Mouse (Mus musculus) layer of hippocampus, adult 8-10 months (tissue): ENCODE results near the gene Slc22a3. TPM values are rescaled to one million over a fixed set of nuclear protein-coding genes. Genes with fewer than 3 reads are reported as not detected.

Experiments used
- DNase-seq, 2 experiments: peaks; one replicate each; pipeline ENCODE4 v3.0.0; 2022; ENCODE audit warnings: low spot score in 2 of 2
- total RNA-seq, 4 experiments: library from RNA; stranded (reverse); gene quantifications; 2 replicates each; pipeline ENCODE4 v1.2.4; 2022

Slc22a3 gene
- total RNA-seq, 4 experiments from 2014 or later, result 0.38 to 0.64 (median 0.59) TPM

DNA sequence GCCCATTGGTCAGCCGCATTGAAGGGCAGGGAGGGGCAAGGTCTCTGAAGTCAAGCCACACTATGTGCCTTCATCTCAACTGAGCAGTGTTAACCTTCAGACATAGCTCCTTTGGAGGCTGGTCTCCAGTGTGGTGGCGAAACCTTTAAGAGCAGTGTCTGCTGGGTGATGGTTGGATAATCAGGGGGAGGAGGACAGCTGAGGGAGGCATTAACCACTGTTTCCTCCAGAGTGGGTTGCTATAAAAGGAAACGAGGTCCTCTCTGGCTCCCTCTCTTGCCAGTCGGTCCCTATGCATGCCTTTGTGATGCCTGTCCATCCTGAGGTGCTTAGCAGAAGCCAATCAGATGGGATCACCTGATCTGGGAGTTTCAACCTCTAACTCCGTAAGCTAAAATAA lies 38.8 kb downstream of the Slc22a3 start:
- no peak for DNase-seq

DNA sequence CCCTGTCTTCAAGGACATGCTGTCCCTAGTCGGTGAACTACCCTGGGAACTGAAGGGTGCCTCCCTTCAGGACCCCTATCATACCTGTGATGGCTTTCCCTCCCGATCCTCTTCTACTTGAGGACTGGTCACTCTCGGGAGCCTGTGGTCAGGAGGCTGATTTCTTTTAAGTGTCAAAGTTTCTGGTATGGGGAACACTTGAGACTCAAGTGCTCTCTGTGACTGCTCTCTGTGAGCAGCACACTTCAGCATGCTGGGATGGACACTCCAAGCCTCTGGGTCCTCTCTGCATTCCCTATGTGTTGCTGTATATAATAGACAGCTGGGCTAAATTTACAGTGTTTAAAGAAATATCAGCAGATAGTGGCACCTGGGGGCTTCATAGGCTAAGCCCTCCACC lies 39.9 kb downstream of the Slc22a3 start:
- DNase-seq, result no peak

DNA sequence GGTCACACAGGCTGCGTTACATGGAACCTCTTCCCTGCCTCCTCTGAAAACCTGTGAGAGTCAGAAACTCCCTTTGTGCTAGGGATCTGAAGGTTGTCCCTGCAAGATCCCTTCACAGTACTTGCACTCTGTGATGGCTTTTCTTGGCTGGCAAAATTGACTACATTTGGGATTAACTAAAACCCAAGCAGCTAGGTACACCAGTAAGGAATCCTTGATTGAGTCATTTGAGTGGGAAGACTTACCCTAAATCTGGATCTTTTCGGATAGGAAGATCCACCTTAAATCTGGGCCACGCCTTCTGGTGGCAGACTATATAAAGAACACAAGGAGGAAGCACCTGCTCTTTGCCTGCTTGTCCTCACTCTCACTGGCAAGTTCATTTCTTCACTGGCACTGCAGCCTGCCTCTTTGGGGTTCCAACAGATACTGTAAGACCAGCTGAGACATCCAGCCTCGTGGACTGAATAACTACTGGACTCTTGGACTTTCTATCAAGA lies 41.0 kb downstream of the Slc22a3 start:
- no peak for DNase-seq

DNA sequence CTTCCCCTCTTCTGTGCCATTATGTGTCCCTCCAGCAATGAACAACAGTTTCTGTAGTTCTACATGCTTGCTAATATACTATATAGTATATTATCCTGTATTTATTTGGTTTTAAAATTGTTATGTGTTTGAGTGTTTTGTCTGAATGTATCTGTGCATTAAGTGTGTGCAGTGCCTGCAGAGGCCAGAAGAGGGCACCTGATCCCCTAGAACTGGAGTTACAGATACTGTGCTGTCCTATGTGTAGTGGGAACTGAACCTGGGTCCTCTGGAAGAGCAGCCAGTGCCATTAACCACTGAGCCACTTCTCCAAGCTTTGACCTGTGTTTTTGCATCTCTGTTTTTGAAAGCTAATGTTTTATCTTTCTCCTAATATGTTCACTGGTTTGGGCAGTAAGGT lies 46.3 kb downstream of the Slc22a3 start:
- DNase-seq, result no peak

DNA sequence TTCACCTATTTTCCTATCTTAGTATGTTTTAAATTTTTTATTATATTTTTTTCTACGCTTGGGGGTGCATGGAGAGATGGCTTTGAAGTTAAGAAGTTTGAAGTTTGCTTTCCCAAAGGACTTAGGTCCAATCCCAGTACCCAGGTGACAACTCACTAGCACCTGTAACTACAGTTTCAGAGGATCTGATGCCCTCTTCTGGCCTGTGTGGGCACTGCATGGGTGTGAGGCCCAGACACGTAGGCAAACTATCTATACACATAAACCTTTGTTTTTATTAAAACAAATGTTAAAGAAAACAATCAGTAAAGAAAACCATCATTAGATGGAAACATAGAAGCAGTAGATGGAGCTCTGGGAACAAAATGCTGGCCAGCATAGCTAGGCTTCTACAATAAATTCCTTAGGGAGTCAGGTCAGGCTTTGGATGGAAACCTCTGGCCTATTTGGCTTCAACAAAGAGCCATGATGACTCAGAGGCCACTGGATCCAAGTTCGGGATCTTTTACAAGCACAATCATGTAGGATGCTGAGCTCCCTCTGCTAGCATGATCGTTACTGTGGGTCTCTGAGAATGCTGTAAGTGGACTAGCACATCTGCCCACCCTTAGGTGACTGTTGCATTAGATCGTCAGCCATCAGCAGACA lies 52.2 kb downstream of the Slc22a3 start:
- no peak for DNase-seq

DNA sequence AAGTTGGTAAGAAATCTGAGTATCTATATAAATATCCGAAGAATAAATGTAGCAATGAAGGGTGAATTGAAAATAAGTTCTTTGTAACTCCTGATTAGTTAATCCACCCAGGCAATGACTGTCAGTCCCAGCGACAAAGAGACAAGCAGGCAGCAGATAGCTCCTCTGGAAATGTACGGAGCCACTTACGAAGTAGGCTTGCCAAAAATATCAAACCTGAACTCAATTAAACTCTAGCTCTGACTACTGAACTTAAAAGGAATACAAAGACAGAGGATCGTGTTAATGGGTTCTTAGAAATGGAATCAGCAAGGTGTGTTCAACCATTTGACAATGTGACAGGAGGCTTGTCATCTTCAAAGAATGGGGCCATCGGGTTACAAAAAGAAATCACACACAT lies 53.8 kb downstream of the Slc22a3 start:
- no peak for DNase-seq

DNA sequence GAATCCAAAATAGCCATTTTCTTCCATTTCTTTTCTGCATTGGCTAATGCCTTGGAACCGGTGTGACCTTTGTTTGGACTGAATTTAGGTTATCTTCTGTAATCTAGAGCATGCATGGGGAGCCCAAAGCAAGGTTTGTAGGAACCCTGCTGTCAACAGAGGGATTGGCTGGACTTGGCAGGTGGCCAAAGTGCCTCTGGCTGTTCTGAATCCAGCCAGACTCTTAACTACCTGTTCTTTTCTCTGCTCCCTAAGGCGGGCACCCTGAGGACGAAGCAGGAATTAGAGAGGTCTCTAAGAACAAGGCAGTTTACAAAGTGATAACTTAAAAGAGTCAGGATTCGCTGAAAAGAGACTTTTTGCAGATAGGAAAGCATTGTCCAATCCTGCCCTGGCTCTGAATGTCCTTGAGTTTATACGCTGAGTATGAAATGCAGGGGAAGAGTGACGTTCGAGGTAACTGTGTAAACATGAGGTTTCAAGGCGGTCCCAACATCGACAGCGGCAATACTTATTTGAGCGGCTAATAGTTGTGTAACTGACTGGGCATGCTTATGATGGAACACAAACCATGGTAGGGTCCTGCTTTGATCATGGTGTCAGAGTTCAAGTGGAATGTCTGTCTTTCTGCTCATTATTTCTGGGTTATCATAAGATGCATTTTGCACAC lies 54.5 kb downstream of the Slc22a3 start:
- DNase-seq, result no peak

DNA sequence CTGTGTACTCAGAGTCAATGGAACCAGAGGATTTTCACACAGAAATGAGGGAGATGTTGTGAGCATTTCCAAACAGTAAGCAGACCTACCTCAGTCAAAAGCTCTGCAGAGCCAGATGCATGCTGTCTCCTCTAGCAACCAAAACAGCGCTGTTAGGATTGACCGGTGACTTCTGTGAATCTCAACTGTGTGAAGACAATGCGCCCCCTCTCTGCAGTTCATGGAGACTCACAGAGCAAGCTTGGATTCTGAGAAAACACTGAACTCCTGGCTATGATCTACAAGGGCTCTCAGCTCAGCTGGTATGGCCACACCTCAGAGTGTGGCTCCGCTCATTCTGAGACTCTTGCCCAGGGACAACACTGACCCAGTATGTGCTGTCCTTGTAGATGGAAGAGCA lies 56.3 kb downstream of the Slc22a3 start:
- no peak for DNase-seq

DNA sequence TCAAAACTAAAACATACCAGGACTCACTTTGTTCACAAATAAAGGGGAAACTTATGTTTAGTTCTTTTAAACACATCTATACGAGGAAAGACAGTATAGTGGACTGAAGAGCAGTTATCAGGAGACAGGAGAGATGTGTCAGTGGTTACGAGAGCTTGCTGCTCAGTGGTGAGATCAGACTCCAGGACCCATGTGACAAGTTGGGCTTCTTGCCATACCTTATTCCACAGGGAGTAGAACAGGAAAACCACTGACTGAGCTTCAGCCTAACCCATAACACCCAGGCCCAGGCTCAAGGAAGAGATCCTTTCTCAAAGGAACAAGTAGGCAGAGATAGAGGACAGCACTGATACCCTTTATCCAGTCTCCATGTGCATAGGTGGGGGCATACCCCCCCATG lies 62.9 kb downstream of the Slc22a3 start:
- DNase-seq, result no peak

DNA sequence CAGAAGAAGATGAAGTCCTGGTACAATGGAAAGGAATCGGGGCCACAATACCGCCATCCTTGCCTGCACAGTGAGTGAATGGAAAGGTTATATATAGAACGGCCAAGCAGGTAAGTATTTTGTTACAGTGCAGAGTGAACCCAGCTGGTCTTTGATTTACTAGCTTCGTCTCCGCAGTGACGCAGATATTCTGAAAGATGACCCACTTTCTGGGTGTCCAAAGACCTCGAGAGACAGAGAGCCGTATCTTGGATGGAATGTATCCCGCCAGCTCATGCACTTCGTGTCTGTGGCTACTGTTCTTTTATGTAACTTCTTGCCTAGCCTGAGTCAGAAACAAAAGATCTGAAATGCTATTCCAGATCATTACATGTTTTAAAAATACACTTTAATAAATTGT lies 69.7 kb downstream of the Slc22a3 start:
- DNase-seq, result no peak

DNA sequence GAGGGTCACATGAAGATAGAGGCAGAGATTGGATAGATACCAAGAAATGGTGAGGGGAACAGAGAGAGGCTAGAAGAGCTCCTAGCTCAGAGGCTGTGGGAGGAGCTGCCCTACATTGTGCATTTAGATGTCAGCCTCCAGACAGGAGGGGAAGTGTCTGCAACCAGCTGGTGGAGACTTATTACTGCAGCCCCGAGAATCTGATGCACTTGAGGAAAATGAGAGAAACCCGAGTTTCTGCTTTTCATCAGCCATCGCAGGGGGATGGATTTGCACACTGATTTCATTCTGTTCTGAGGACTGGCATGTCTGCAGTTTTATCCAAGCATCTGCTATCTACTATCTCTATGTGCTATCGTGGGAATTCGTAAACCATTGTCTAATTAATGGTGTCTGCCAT lies 75.8 kb downstream of the Slc22a3 start:
- DNase-seq, result peak in 1 of 2 experiments; percentile 23

DNA sequence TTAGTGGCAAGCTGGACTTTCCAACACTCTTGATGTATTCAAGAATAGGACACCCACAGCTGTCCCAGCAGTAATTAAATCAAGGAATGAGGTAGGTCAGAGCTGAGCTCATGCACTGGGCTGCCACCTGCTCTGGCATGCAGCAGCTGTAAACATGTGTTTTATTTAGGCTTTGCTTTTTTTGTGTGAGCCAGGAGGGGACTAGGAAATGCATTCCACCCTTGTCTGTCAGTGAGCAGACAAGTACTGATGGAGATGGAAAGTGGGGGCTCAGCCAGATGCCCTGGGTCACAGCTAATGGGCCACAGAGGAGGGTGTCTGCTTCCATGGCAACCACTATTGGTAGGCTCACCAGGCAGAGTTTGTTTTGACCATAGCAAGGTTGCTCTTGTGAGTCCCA lies 79.1 kb downstream of the Slc22a3 start:
- DNase-seq, result no peak

DNA sequence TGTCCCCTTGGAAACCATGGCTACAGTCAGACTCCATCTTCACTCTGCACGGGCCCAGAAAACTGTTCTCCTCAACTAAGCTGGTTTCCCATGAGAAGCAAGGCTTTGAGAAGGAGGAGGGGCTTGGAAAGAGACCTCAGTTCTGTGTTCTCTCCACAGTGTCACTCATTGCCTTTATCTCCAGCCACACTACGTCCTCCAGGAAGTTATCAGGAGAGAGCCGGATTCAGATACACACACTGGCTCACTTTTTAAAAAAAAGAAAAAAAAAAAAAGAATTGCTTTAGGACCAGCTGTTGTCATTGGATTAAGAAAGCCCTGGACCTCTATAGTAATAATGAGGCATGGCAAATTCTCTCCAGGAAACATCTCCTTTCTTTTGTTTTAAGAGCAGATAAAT lies 80.3 kb downstream of the Slc22a3 start:
- no peak for DNase-seq

DNA sequence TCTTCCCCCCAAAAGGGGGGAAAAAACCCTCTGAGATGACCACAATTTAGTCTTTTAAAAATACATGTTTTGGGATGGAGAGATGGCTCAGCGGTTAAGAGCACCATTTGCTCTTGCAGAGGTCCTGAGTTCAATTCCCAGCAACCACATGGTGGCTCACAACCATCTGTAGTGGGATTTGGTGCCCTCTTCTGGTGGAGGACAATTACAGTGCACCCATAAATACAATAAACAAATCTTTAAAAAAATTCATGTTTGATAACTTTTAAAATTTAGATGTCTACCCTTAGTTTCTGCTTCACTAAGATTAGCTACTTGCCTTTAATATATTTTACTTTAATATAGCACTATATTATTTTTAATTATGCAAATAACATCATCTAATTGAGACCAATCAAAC lies 85.4 kb downstream of the Slc22a3 start:
- no peak for DNase-seq

DNA sequence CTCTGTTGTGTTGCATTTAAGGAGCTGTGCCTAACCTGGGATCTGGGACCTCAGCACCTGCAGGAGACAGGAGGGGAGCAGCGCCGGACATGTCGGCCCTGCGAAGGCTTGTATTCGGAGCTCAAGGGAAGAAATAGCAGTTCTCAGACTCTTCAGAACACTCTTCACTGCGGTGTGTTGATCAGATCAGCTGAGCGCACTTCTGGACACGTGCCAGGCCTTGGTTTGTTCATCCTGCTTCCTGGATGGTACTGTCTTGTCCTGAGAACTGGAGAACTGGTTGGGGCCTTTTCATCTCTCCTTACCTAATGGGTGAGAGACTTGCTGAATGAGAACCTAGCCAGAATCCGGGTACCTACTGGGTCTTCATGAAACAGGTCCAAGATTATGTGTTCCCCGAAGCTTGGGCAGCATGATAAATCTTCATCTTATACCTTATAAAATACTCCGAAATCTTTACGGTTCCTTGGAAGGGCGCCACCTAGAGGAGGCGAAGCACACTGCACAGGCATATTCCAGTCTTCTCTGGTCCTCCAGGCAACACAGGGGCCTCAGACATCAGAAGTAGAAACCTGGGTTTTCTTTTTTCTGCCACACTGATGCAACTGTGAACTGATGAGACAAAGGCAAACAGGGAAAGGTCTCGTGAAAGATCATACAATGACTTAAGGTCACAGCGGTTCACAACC lies 86.5 kb downstream of the Slc22a3 start:
- DNase-seq, result no peak

DNA sequence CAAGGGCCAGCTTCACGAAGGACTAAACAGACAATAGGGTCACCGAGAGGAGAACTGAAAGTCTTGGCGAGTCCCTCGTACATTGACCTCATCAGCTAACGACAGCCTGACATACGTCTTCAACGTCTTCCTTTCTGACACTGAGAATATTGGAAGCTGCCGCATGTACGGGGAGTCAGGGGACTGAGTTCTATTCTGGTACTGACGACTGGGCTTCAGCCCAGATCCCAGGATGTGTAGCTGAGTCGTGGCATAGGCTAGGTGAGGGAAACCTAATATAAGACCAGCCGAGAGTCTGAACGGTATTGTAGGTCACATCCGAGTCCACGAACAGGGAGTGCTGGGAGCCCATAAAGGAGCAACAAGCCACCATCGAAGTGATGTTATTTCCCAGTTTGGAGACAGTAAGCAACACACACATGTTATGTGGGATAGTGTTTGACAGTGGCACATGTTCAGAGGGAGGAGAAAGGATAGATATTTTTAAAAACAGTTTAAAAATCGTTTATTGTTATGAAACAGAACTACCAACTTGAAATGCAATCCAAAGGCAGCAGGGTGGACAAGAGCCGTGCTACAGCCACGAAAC lies 87.9 kb downstream of the Slc22a3 start:
- peak in 1 of 2 experiments; percentile 9 for DNase-seq

DNA sequence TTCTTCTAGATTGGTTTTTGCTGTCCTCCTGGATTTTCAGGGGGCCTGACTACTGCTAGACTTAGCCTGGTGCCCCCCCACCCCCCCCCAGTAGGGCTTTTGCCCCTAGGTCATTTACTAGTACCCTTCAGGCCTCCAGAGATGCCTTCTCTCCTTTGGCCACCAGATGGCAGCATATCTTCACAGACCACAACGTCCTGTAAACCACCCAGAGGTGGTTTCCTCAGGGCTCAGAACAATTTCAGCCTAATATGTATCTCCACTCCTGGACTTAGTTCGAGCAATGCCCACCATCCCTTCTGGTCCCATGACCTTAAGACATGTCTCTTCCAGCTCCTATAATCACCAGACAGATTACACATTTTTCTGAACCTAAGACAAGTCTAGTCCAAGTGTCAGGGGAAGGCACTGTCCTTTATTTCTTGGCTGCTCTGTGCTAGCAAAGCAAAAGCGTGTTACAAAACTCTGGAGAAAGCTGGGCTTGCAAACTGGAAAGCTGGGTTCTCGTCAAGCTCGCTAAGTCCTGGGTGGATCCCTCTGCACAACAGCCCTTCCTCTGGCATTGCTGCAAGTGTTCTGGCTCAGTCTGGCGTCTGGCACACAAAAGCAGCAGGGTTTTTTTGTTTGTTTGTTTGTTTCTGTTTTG lies 91.1 kb downstream of the Slc22a3 start:
- peak; percentile 35 to 83 for DNase-seq

DNA sequence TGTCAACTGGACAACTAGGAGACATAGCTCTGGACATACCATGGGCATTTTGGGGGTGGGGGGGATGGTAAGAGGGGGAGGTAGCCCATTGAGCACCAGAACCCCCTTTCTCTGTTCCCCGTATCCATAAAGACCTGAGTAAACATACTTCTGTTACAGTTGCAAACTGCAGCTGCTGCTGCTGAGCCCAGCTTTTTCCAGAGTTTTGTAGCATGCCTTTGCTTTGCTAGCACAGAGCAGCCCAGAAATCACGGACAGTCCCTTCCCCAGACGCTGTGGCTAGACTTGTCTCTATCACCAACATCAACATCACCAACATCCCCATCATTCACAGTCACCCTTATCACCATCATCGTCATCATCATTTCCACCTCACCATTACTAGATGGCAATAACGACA lies 91.8 kb downstream of the Slc22a3 start:
- no peak for DNase-seq

DNA sequence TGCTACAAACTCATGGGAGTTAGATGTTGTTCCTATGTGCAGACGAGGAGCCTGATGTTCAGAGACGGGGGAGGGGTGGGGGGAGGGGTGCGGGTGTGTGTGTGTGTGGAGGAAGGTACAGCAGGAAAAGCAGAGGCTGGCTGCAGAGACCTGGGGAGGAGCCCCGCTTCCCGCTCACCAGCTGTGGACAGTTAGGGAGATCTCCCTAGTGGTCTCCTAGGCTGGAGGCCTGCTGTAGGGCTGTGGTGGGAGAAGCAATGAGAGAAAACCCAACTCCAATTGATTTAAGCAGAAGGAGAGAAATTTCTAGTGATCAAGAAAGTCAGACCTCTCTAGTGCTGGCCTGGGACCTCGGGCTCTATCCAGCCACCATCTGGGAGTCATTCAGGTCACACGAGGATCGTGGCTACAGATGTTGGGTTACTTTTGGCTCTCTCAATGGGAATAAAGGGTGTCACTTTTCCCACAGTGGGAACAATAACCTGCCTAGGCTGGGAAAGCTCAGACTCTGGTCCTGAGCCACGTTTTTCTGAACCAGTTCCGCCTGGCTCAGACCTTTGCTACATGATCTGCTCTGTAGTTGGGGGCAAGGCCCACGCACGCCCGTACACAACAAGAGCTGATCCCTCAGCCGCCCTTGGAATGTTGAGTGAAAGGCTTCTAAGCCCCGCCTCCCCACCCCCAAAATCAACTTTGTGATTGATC lies 92.3 kb downstream of the Slc22a3 start:
- no peak for DNase-seq

DNA sequence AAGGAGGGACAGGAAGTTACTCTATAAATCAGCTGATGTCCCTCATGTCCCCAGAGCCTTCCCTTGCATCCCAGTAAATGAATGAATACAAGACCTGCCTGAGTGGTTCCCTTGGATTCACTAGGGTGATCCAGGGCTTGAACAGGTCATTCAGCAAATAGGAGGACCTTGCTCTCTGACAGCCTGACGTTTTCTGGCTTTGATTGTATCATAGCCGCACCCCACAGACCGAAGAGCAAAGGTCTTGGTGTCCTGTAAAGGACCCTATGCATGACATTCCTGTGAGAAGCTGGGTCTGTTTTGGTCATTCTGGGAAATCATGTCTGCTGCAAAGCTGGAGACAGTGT lies 94.6 kb downstream of the Slc22a3 start:
- DNase-seq, result no peak

DNA sequence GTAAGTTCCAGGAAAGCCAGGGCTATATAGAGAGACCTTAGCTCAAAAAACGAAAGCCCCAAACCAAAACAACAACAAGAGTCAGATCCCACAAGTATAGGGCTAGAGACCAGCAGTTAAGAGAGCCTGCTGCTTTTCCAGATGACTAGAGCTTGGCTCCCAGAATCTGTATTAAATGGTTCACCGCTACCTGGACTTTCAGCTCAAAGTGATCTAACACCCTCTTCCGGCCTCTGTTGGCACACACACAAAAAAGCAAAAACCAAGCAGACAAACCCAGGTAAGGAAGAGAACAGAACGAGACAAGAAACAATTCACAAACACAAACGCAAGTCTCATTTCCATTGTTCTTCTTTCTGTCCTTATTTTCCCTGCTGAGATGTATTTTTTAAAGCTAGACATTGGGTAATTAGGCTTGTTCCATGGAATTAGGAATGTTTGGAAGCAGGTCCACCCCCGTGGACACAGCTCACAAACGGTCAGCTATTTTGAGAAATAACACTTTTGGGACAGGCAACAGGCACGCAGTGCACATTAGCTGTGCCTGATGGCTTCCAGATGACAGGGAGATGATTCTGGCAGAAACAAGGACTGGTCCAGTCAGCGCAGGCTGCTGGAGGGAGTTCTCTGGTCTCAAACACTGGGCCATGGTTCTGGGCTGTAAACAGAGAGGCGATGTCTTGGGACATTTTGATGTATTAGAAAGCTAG lies 95.2 kb downstream of the Slc22a3 start:
- no peak for DNase-seq
